Mouse (Mus musculus): Measurements from ENCODE around the gene Bves. TPM values are rescaled to one million over a fixed set of nuclear protein-coding genes. Genes with fewer than 3 reads are reported as not detected.

Bves gene
- total RNA-seq, 1 experiment: 0.85 TPM

DNA sequence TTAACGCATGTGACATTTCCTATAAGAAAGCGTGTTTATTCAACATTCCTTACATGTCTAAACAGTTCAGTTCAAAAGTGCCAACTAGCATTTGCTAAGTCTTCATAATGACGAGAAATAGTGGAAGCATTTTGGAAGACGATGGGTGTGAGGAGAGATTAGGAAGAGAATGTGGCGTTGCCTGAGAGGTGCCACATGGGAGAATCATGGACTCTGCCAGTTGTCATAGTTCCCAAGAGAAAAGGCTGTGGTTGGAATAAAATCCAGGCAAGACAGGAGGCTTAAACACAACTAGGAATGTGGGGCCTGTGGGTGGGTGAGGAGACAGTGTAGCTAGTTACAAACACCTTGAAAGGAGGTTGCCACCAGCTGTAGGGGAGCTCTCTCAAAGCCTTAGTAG, 30.4 kb upstream of the Bves start:
- no peak for TF ChIP-seq ZNF384 (IDR thresholded peaks at IDR 0.05; ENCODE audit: low read depth, low read length)
- TF ChIP-seq HCFC1 (IDR thresholded peaks at IDR 0.05; ENCODE audit: borderline replicate concordance, insufficient read depth, low read length): no peak
- no peak for TF ChIP-seq MAFK (IDR thresholded peaks at IDR 0.05; ENCODE audit: insufficient read depth, low read depth, low read length)
- TF ChIP-seq CHD2 (IDR thresholded peaks at IDR 0.05; ENCODE audit: low read depth, low read length): no peak
- TF ChIP-seq ZC3H11A (IDR thresholded peaks at IDR 0.05; ENCODE audit: borderline replicate concordance, low read depth, low read length): no peak
- H3K9me3 ChIP-seq (ENCODE audit: control insufficient read depth, insufficient read depth, low read depth, low read length): no peaks in the 10 kb centered on the region
- in situ Hi-C loops (cut with MboI; ENCODE audit: low sequenced_read_pairs in 2 of 2, unreplicated experiment in 2 of 2): no loop called here
- no peak for DNase-seq (ENCODE audit: low read depth, low spot score)
- no peak overlapping the region for H3K4me3 ChIP-seq (ENCODE audit: insufficient read depth in 1 of 2, low read depth in 1 of 2, low read length in 2 of 2, poor library complexity in 1 of 2, severe bottlenecking in 1 of 2)
- no peak overlapping the region for H3K27ac ChIP-seq (ENCODE audit: insufficient read depth, low read depth, low read length, poor library complexity, severe bottlenecking)
- no peak overlapping the region for H3K9ac ChIP-seq (ENCODE audit: insufficient read depth, low read depth, low read length, poor library complexity, severe bottlenecking)
- H3K36me3 ChIP-seq (ENCODE audit: control insufficient read depth, insufficient read depth, low read length, poor library complexity, severe bottlenecking): no peaks in the 10 kb centered on the region
- no peaks in the 10 kb centered on the region for H3K4me1 ChIP-seq (ENCODE audit: control insufficient read depth in 2 of 2, insufficient read depth in 2 of 2, low read length in 2 of 2, poor library complexity in 1 of 2)

DNA sequence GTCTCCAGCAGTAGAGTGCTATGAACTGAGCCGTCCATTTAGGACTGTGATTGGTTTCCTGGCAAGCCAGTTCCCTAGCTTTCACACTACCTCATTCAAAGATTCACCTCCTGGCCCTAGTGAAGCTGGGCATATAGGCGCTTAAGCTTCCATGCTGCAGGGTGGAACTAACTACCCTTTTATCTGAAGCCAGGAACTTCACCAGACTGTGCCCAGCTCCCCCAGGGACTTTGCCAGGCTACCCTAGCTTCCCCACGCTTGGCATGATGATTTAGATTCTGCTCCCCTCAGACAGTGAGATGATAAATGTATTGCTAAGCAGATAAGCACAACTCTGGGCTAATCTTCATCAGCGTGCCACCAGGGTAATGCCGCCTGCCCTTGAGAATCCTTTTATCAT, 24.4 kb upstream of the Bves start:
- in situ Hi-C loops (cut with MboI; ENCODE audit: low sequenced_read_pairs in 2 of 2, unreplicated experiment in 2 of 2): no loop called here
- no peaks in the 10 kb centered on the region for H3K4me1 ChIP-seq (ENCODE audit: control insufficient read depth in 2 of 2, insufficient read depth in 2 of 2, low read length in 2 of 2, poor library complexity in 1 of 2)
- TF ChIP-seq CHD2 (IDR thresholded peaks at IDR 0.05; ENCODE audit: low read depth, low read length) (no peak), HCFC1 (IDR thresholded peaks at IDR 0.05; ENCODE audit: borderline replicate concordance, insufficient read depth, low read length) (no peak), ZNF384 (IDR thresholded peaks at IDR 0.05; ENCODE audit: low read depth, low read length) (no peak), ZC3H11A (IDR thresholded peaks at IDR 0.05; ENCODE audit: borderline replicate concordance, low read depth, low read length) (no peak), MAFK (IDR thresholded peaks at IDR 0.05; ENCODE audit: insufficient read depth, low read depth, low read length) (no peak)

DNA sequence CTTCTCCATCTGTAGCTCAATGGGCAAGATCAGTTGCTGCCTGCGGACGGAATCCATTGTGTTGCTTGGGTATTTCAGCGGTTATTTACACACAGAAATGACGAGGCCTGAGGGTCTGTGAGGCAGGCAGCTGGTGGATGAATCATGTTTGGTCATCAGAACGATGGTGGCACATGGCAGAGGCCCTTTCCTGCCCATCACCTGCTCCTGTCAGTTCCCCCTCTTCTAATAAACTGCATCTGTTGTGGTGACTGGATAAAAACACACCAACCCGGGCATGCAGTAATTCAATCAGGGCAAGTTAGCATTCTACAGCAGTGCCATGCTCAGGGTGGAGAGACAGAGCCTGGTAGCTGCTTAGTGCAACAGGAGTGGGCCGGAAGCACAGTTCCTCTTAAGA, 23.9 kb upstream of the Bves start:
- Histone ChIP-seq H3K9ac (ENCODE audit: insufficient read depth, low read depth, low read length, poor library complexity, severe bottlenecking) (no peak overlapping the region), H3K4me1 (ENCODE audit: control insufficient read depth in 2 of 2, insufficient read depth in 2 of 2, low read length in 2 of 2, poor library complexity in 1 of 2) (no peaks in the 10 kb centered on the region), H3K4me3 (ENCODE audit: insufficient read depth in 1 of 2, low read depth in 1 of 2, low read length in 2 of 2, poor library complexity in 1 of 2, severe bottlenecking in 1 of 2) (no peak overlapping the region), H3K9me3 (ENCODE audit: control insufficient read depth, insufficient read depth, low read depth, low read length) (no peaks in the 10 kb centered on the region), H3K27ac (ENCODE audit: insufficient read depth, low read depth, low read length, poor library complexity, severe bottlenecking) (no peak overlapping the region), H3K36me3 (ENCODE audit: control insufficient read depth, insufficient read depth, low read length, poor library complexity, severe bottlenecking) (no peaks in the 10 kb centered on the region)
- in situ Hi-C loops (cut with MboI; ENCODE audit: low sequenced_read_pairs in 2 of 2, unreplicated experiment in 2 of 2): no loop called here
- no peak for DNase-seq (ENCODE audit: low read depth, low spot score)
- TF ChIP-seq MAFK (IDR thresholded peaks at IDR 0.05; ENCODE audit: insufficient read depth, low read depth, low read length): no peak
- no peak for TF ChIP-seq HCFC1 (IDR thresholded peaks at IDR 0.05; ENCODE audit: borderline replicate concordance, insufficient read depth, low read length)
- no peak for TF ChIP-seq CHD2 (IDR thresholded peaks at IDR 0.05; ENCODE audit: low read depth, low read length)
- no peak for TF ChIP-seq ZC3H11A (IDR thresholded peaks at IDR 0.05; ENCODE audit: borderline replicate concordance, low read depth, low read length)
- TF ChIP-seq ZNF384 (IDR thresholded peaks at IDR 0.05; ENCODE audit: low read depth, low read length): no peak

More for the DNA sequence above, 24.4 kb upstream of the Bves start:
- Histone ChIP-seq H3K9ac (ENCODE audit: insufficient read depth, low read depth, low read length, poor library complexity, severe bottlenecking) (no peak overlapping the region), H3K4me3 (ENCODE audit: insufficient read depth in 1 of 2, low read depth in 1 of 2, low read length in 2 of 2, poor library complexity in 1 of 2, severe bottlenecking in 1 of 2) (no peak overlapping the region), H3K36me3 (ENCODE audit: control insufficient read depth, insufficient read depth, low read length, poor library complexity, severe bottlenecking) (no peaks in the 10 kb centered on the region), H3K9me3 (ENCODE audit: control insufficient read depth, insufficient read depth, low read depth, low read length) (no peaks in the 10 kb centered on the region), H3K27ac (ENCODE audit: insufficient read depth, low read depth, low read length, poor library complexity, severe bottlenecking) (no peak overlapping the region)
- DNase-seq (ENCODE audit: low read depth, low spot score): no peak

DNA sequence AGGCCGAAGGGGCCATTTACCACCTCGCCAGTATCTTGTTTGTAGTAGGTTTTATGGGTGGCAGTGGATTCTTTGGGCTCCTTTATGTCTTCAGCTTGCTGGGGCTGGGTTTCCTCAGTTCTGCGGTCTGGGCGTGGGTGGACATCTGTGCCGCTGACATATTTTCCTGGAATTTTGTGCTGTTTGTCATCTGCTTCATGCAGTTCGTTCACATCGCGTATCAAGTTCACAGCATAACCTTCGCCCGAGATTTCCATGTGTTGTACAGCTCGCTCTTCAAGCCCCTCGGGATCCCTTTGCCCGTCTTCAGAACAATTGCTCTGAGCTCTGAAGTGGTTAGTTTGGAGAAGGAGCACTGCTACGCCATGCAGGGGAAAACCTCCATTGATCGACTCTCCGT, 20.7 kb upstream of the Bves start:
- Histone ChIP-seq H3K4me3 (ENCODE audit: insufficient read depth in 1 of 2, low read depth in 1 of 2, low read length in 2 of 2, poor library complexity in 1 of 2, severe bottlenecking in 1 of 2) (no peak overlapping the region), H3K9ac (ENCODE audit: insufficient read depth, low read depth, low read length, poor library complexity, severe bottlenecking) (no peak overlapping the region), H3K4me1 (ENCODE audit: control insufficient read depth in 2 of 2, insufficient read depth in 2 of 2, low read length in 2 of 2, poor library complexity in 1 of 2) (no peaks in the 10 kb centered on the region), H3K27ac (ENCODE audit: insufficient read depth, low read depth, low read length, poor library complexity, severe bottlenecking) (no peak overlapping the region), H3K9me3 (ENCODE audit: control insufficient read depth, insufficient read depth, low read depth, low read length) (no peaks in the 10 kb centered on the region), H3K36me3 (ENCODE audit: control insufficient read depth, insufficient read depth, low read length, poor library complexity, severe bottlenecking) (no peaks in the 10 kb centered on the region)
- TF ChIP-seq HCFC1 (IDR thresholded peaks at IDR 0.05; ENCODE audit: borderline replicate concordance, insufficient read depth, low read length): no peak
- no peak for TF ChIP-seq MAFK (IDR thresholded peaks at IDR 0.05; ENCODE audit: insufficient read depth, low read depth, low read length)
- no peak for TF ChIP-seq ZNF384 (IDR thresholded peaks at IDR 0.05; ENCODE audit: low read depth, low read length)
- TF ChIP-seq CHD2 (IDR thresholded peaks at IDR 0.05; ENCODE audit: low read depth, low read length): no peak
- no peak for TF ChIP-seq ZC3H11A (IDR thresholded peaks at IDR 0.05; ENCODE audit: borderline replicate concordance, low read depth, low read length)
- no peak for DNase-seq (ENCODE audit: low read depth, low spot score)
- in situ Hi-C loops (cut with MboI; ENCODE audit: low sequenced_read_pairs in 2 of 2, unreplicated experiment in 2 of 2): no loop called here

DNA sequence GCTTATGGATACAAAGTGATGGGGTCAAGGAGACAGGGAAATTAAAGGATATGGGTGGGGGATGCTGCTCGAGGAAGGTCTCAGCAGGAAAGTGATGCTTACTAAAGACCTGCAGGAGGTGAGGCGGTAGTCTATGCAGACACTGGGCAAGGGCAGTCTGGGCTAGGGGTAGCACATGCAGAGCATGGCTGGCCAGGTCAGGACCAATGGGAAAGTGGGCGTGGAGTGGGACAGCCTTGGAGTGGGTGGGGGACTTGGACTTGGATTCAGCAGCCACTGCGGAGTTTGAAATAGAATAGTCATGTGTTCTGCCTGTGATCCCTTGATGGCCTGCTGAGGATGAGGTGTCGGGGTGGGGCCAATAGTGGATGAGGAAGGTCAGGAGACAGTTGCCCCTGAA, 16.6 kb upstream of the Bves start:
- H3K9ac ChIP-seq (ENCODE audit: insufficient read depth, low read depth, low read length, poor library complexity, severe bottlenecking): no peak overlapping the region
- no peak for DNase-seq (ENCODE audit: low read depth, low spot score)
- TF ChIP-seq ZC3H11A (IDR thresholded peaks at IDR 0.05; ENCODE audit: borderline replicate concordance, low read depth, low read length): no peak
- TF ChIP-seq HCFC1 (IDR thresholded peaks at IDR 0.05; ENCODE audit: borderline replicate concordance, insufficient read depth, low read length): no peak
- no peak for TF ChIP-seq MAFK (IDR thresholded peaks at IDR 0.05; ENCODE audit: insufficient read depth, low read depth, low read length)
- TF ChIP-seq ZNF384 (IDR thresholded peaks at IDR 0.05; ENCODE audit: low read depth, low read length): no peak
- TF ChIP-seq CHD2 (IDR thresholded peaks at IDR 0.05; ENCODE audit: low read depth, low read length): no peak
- H3K4me1 ChIP-seq (ENCODE audit: control insufficient read depth in 2 of 2, insufficient read depth in 2 of 2, low read length in 2 of 2, poor library complexity in 1 of 2): no peaks in the 10 kb centered on the region
- H3K9me3 ChIP-seq (ENCODE audit: control insufficient read depth, insufficient read depth, low read depth, low read length): no peaks in the 10 kb centered on the region
- in situ Hi-C loops (cut with MboI; ENCODE audit: low sequenced_read_pairs in 2 of 2, unreplicated experiment in 2 of 2): no loop called here
- H3K4me3 ChIP-seq (ENCODE audit: insufficient read depth in 1 of 2, low read depth in 1 of 2, low read length in 2 of 2, poor library complexity in 1 of 2, severe bottlenecking in 1 of 2): no peak overlapping the region
- H3K36me3 ChIP-seq (ENCODE audit: control insufficient read depth, insufficient read depth, low read length, poor library complexity, severe bottlenecking): no peaks in the 10 kb centered on the region
- H3K27ac ChIP-seq (ENCODE audit: insufficient read depth, low read depth, low read length, poor library complexity, severe bottlenecking): no peak overlapping the region
